Mouse (Mus musculus) limb, embryonic 14.5 days (tissue): ENCODE measurements around the gene Sh3bp4. TPM values are rescaled to one million over a fixed set of nuclear protein-coding genes. Genes with fewer than 3 reads are reported as not detected.
A peak's percentile ranks its signal among the peaks of the same experiment; 100 is the strongest.

Experiments
- ATAC-seq: fragments of 200-750 bp; cut with Nextera tagmentation; 2 replicates; pipeline ENCODE4 v1.8.0; 2017; ENCODE audit warnings: low read depth, moderate number of reproducible peaks, moderate TSS enrichment; ENCODE audit not compliant: low FRiP score
- DNase-seq: peaks from one replicate; pipeline ENCODE4 v3.0.0-alpha.2; 2015; ENCODE audit warnings: low spot score
- H3K27ac ChIP-seq: fragments of 300-500 bp; sonication (generic); replicated peaks from 2 replicates; pipeline ENCODE4 v1.5.1; 2014; ENCODE audit warnings: low read depth, mild to moderate bottlenecking, low read length, moderate library complexity, mixed read lengths
- H3K27me3 ChIP-seq: fragments of 300-500 bp; sonication (generic); 2 replicates; pipeline ENCODE4 v1.6.1; 2014; ENCODE audit warnings: low read length, mixed read lengths; ENCODE audit not compliant: control insufficient read depth, insufficient read depth
- H3K36me3 ChIP-seq: fragments of 300-500 bp; sonication (generic); 2 replicates; pipeline ENCODE4 v1.6.1; 2014; ENCODE audit warnings: mild to moderate bottlenecking, low read length, moderate library complexity, mixed read lengths; ENCODE audit not compliant: control insufficient read depth, insufficient read depth
- H3K4me1 ChIP-seq: fragments of 300-500 bp; sonication (generic); 2 replicates; pipeline ENCODE4 v1.6.1; 2014; ENCODE audit warnings: antibody characterized with exemption, low read length, mixed read lengths; ENCODE audit not compliant: control insufficient read depth, insufficient read depth
- H3K4me2 ChIP-seq: fragments of 300-500 bp; sonication (generic); replicated peaks from 2 replicates; pipeline ENCODE4 v1.6.1; 2014; ENCODE audit warnings: low read depth, mild to moderate bottlenecking, low read length, moderate library complexity; ENCODE audit not compliant: severe bottlenecking
- H3K4me3 ChIP-seq: fragments of 300-500 bp; sonication (generic); replicated peaks from 2 replicates; pipeline ENCODE4 v1.5.1; 2014; ENCODE audit warnings: low read length
- H3K9ac ChIP-seq: fragments of 300-500 bp; sonication (generic); 2 replicates; pipeline ENCODE4 v1.6.1; 2014; ENCODE audit warnings: mild to moderate bottlenecking, low read depth, low read length, moderate library complexity; ENCODE audit not compliant: severe bottlenecking
- H3K9me3 ChIP-seq: fragments of 300-500 bp; sonication (generic); 2 replicates; pipeline ENCODE4 v1.6.1; 2016; ENCODE audit warnings: low read length; ENCODE audit not compliant: control insufficient read depth
- POLR2A ChIP-seq: fragments of 200-500 bp; IDR thresholded peaks from 2 replicates; pipeline ENCODE4 v1.8.0; 2012; ENCODE audit warnings: inconsistent platforms, mild to moderate bottlenecking, moderate library complexity, borderline replicate concordance; ENCODE audit not compliant: insufficient read depth, insufficient read length; ENCODE audit errors: extremely low read depth
- WGBS: fragments of 180-500 bp; shearing (Covaris S2); extraction: QIAGEN DNeasy Blood & Tissue Kit; methylation state at CpG from one replicate; pipeline ENCODE4 v1.1.7; 2014; 5-methylcytosine and 5-hydroxymethylcytosine counted together
- polyA plus RNA-seq, 2 experiments: library from polyadenylated mRNA; depleted of rRNA in 1 of 2; stranded (reverse) in 1 of 2; unstranded in 1 of 2; fragments of >200 nt; fragmentation: Nextera tagmentation in 1 of 2; extraction: Ambion mirVana in 1 of 2; gene quantifications; 2 replicates each; pipeline versions ENCODE4 v1.2.1 to v1.2.3; 2012 to 2014

Sh3bp4 gene
- polyA plus RNA-seq, 2 experiments, result 20.4 to 20.8 TPM

DNA sequence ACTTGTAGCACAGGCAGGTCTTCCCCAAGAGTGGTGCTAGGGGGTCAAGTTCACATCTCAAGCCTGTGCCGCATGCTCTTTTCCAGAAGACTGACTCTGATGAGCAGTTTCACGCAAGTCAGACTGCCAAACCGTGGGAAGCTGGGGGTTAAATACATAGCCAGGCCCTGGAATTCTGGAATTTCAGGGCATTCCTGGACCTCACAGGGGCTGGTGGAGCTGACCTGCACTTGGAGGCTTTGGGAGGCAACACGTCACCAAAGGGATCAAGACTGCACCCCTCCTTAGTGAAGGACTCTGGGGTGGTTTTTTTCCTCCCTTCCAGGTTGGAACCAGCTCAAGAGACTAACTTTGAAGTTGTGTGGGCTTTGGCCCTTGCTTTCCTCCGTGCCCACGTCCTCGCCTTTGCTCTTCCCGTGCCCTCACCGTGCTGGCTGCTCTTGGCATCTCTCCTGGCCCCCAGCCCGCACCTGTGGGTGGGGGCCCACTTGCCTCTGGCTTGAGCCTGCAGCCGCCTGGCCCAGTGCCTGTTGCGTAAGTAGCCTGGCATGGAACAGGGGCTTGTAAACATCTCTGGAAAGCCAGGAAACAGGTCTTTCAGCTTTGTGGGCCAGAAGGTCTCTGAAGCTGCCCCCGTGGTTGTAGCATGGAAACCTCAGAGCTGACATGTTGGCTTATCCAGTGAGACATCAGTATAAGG is 34.0 kb downstream of the Sh3bp4 start:
- 0 out of 2 replicates have a peak overlapping the region, but pooled peaks have one; percentile 17 for H3K9ac ChIP-seq
- no peaks in the 10 kb centered on the region for H3K36me3 ChIP-seq
- H3K27me3 ChIP-seq, result no peaks in the 10 kb centered on the region
- DNase-seq (no peak), ATAC-seq (no peak)
- 49% methylated on average over 13 of the region's 13 CpGs for WGBS
- TF ChIP-seq POLR2A, result no peak
- no peak overlapping the region for H3K4me2 ChIP-seq
- no peak overlapping the region for H3K4me3 ChIP-seq
- H3K4me1 ChIP-seq, result peaks cover 54% of the 10 kb centered on the region
- no peak overlapping the region for H3K27ac ChIP-seq
- H3K9me3 ChIP-seq, result no peaks in the 10 kb centered on the region

DNA sequence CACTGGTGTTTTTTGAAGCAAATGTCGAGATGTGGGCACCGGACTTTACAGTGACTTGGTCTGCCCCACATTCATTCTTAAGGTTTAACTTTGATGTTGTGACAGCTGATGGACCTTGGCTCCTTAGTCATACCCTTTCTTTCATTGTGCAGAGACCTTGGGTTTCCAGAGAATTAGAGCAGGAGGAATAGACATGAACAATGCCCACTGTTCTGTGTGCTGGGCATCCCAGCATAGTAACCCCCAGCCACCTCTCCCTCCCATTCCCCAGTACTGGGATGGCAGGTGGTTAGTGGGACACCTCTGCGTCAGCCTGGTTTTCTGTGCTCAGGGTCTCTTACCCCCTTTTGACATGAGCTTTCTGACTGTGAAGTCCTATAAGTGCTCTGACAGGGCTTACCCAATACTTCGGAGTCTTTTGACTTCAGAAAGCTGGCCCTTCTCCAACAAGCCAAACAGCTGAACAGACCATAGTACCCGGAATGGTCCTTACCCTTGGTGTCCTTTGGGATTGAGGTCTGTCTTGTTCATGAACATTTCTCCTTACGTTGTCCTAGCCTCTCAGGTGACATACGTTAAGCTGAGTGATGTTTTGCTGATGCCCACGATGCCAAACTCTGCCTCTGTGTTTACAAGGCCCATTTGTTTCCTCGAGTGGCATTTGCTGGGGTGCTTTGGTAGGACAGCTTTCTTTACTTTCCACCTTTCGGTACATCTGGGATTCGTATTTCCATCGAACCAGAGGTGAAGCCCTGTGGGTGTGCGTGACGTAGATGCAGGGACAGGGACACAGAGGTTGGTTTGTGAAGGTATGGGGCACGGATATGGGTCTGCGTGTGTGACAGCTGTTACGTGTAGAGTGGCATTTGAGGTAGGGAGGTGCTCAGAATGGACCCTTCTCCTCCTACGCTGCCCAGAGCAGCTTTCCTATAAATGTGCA is 35.9 kb downstream of the Sh3bp4 start:
- H3K36me3 ChIP-seq, result no peaks in the 10 kb centered on the region
- H3K9ac ChIP-seq, result no peak overlapping the region
- TF ChIP-seq POLR2A, result no peak
- H3K27me3 ChIP-seq, result no peaks in the 10 kb centered on the region
- no peaks in the 10 kb centered on the region for H3K9me3 ChIP-seq
- H3K4me2 ChIP-seq, result no peak overlapping the region
- H3K4me1 ChIP-seq, result peaks cover 65% of the 10 kb centered on the region
- H3K4me3 ChIP-seq, result no peak overlapping the region
- DNase-seq (no peak), ATAC-seq (no peak)
- 81% methylated on average over 18 of the region's 18 CpGs for WGBS
- no peak overlapping the region for H3K27ac ChIP-seq

DNA sequence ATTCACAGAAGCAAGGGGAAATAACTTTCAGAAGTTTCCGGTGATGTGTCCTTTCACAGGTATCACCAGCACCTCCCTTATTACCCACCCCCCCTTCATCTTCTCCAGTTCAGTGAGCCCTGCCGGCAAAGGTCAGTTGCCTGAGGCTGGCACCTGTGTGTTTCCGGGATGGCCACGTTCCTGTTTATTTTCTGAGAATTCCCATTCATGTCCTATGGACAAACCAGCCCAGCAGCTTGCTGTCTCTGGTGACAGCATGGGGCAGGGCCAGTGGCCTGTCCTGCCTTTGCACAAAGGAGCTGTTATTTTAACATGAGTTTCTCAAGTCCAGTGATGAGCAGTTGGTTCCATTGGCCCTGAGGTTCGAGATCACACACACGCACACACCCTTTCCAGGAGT is 37.3 kb downstream of the Sh3bp4 start:
- H3K9me3 ChIP-seq, result no peaks in the 10 kb centered on the region
- H3K4me2 ChIP-seq, result no peak overlapping the region
- TF ChIP-seq POLR2A, result no peak
- H3K4me1 ChIP-seq, result peaks cover 65% of the 10 kb centered on the region
- H3K9ac ChIP-seq, result no peak overlapping the region
- DNase-seq, result no peak
- 46% methylated on average over 6 of the region's 6 CpGs for WGBS
- no peak overlapping the region for H3K4me3 ChIP-seq
- peak overlapping the region; percentile 53; the same call in 1 of the 2 replicates for H3K27ac ChIP-seq
- ATAC-seq, result no peak
- no peaks in the 10 kb centered on the region for H3K27me3 ChIP-seq
- H3K36me3 ChIP-seq, result no peaks in the 10 kb centered on the region

DNA sequence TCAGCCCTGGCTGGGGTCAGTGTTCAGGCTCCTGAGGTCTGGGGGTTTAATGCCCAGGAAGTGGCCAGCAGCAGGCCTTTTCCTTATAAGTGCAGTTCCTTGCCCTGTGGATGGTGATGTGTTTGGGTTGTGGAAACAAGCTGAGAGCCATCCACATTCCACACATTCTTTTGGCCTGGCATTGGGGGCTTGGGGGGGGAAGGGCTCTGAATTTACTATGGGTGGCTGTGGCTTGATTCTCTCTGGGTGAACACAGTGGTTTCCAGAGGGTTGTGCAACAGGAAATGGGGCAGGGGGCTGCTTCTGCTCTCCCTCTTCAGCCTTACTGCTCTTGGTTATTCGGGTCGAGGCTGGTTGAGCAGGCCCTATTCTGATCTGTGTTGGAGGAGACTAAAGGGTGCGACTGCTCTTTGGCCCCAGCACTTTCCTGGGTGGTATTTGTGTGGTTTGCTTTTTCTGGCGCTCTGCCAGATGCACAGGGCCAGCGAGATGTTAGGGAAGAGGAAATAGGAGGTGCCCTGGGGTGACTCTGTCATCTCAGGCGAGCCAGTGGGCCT is 38.2 kb downstream of the Sh3bp4 start:
- Histone ChIP-seq H3K4me3 (no peak overlapping the region), H3K9ac (peak overlapping the region; percentile 29; the same call in 1 of the 2 replicates), H3K9me3 (no peaks in the 10 kb centered on the region), H3K27me3 (no peaks in the 10 kb centered on the region), H3K36me3 (no peaks in the 10 kb centered on the region), H3K4me1 (peaks cover 58% of the 10 kb centered on the region), H3K4me2 (0 out of 2 replicates have a peak overlapping the region, but pooled peaks have one; percentile 14), H3K27ac (peak overlapping the region; percentile 53)
- no peak for DNase-seq
- TF ChIP-seq POLR2A, result no peak
- WGBS, result 17% methylated on average over 6 of the region's 6 CpGs
- no peak; the same call in 1 of the 2 replicates for ATAC-seq

DNA sequence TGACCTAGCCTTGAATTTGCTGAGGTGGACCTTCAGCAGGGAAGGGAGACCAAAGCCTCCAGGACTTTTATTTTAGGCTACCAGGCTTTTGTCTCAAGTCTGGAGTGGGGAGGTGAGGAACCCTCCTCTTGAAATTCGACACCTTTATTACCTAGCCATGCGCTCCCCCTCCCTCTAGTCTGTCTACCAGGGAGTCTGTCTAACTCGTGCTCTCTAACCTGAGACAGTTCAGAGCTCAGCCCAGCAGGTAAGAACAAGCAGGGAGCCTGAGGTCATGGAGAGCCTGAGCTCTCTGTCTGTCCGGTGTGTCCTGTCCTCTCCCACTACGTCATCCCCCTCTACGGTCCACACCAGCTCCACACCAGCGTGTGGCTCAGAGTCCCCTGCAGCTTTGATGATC is 39.6 kb downstream of the Sh3bp4 start:
- WGBS, result 16% methylated on average over 7 of the region's 7 CpGs
- peaks cover 44% of the 10 kb centered on the region for H3K4me1 ChIP-seq
- H3K4me2 ChIP-seq, result no peak overlapping the region
- no peak overlapping the region for H3K4me3 ChIP-seq
- H3K27ac ChIP-seq, result no peak overlapping the region
- no peak for ATAC-seq
- H3K27me3 ChIP-seq, result no peaks in the 10 kb centered on the region
- DNase-seq, result no peak
- H3K36me3 ChIP-seq, result no peaks in the 10 kb centered on the region
- no peak for TF ChIP-seq POLR2A
- H3K9me3 ChIP-seq, result no peaks in the 10 kb centered on the region
- H3K9ac ChIP-seq, result no peak overlapping the region
